Mouse (Mus musculus): Measurements from ENCODE around the gene 2510002D24Rik.

DNA sequence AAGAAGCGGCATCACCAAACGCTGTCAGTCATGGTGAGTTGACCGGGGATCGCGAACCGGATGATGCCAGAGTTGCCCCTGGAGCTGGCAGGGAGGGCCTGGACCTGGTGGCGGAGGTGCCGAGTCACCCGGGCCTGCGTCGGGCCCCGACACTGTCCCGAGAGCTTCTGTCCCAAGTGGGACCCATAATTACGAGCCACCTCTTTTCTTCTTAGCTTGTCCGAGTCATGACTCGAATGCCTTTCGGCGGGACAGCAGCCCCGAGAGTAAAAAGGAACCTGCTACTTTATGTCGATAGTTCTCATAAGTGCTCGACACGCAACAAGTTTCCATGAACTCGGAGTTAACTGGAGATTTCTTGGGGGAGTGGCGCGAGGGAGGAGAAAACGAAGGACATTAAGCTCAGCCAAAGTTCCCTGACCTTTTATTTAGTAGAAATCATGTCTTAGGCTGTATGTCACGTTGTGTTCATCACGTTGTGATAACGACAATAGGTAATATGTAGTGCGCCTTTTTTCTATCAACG lies 23.9 kb upstream of the 2510002D24Rik start:
- TF ChIP-seq CTCF (IDR thresholded peaks at IDR 0.05; ENCODE audit: control insufficient read depth, insufficient read depth, low read length), result no peak
- no peak; the same call in 1 of the 2 replicates for TF ChIP-seq POLR2A (IDR thresholded peaks at IDR 0.05; ENCODE audit: borderline replicate concordance, control insufficient read depth, low read depth, low read length)
